Mouse (Mus musculus) neural tube, embryonic 13.5 days (tissue): Measurements from ENCODE around the gene Ramac. TPM values are rescaled to one million over a fixed set of nuclear protein-coding genes. Genes with fewer than 3 reads are reported as not detected.

Source experiments
- ATAC-seq: fragments of 200-750 bp; cut with Nextera tagmentation; 2 replicates; pipeline ENCODE4 v1.8.0; 2017; ENCODE audit warnings: low read depth, mild to moderate bottlenecking, moderate TSS enrichment, moderate library complexity
- H3K27ac ChIP-seq: fragments of 300-500 bp; sonication (generic); replicated peaks from 2 replicates; pipeline ENCODE4 v1.5.1; 2015; ENCODE audit warnings: moderate library complexity, mild to moderate bottlenecking, inconsistent platforms
- H3K27me3 ChIP-seq: fragments of 300-500 bp; sonication (generic); 2 replicates; pipeline ENCODE4 v1.6.1; 2015; ENCODE audit warnings: mild to moderate bottlenecking, inconsistent platforms
- H3K36me3 ChIP-seq: fragments of 300-500 bp; sonication (generic); 2 replicates; pipeline ENCODE4 v1.6.1; 2015; ENCODE audit warnings: mild to moderate bottlenecking, inconsistent platforms
- H3K4me1 ChIP-seq: fragments of 300-500 bp; sonication (generic); replicated peaks from 2 replicates; pipeline ENCODE4 v1.6.1; 2015; ENCODE audit warnings: inconsistent platforms
- H3K4me2 ChIP-seq: fragments of 300-500 bp; sonication (generic); 2 replicates; pipeline ENCODE4 v1.6.1; 2015; ENCODE audit warnings: inconsistent platforms, mild to moderate bottlenecking, moderate library complexity
- H3K4me3 ChIP-seq: fragments of 300-500 bp; sonication (generic); 2 replicates; pipeline ENCODE4 v1.5.1; 2015; ENCODE audit warnings: mild to moderate bottlenecking, inconsistent platforms
- H3K9ac ChIP-seq: fragments of 300-500 bp; sonication (generic); 2 replicates; pipeline ENCODE4 v1.6.1; 2015; ENCODE audit warnings: moderate library complexity, mild to moderate bottlenecking, inconsistent platforms
- H3K9me3 ChIP-seq: fragments of 300-500 bp; sonication (generic); 2 replicates; pipeline ENCODE4 v1.6.1; 2016; ENCODE audit warnings: inconsistent platforms
- WGBS: fragments of 180-500 bp; shearing (Covaris S2); methylation state at CpG from one replicate; pipeline ENCODE4 v1.1.7; 2015; 5-methylcytosine and 5-hydroxymethylcytosine counted together
- polyA plus RNA-seq: library from polyadenylated mRNA; unstranded; fragments of >200 nt; fragmentation: Nextera tagmentation; extraction: Ambion mirVana; gene quantifications from 2 replicates; pipeline ENCODE4 v1.2.1, GENCODE M21; 2015

Ramac gene
- polyA plus RNA-seq, 1 experiment from 2014 or later: 127 TPM

DNA sequence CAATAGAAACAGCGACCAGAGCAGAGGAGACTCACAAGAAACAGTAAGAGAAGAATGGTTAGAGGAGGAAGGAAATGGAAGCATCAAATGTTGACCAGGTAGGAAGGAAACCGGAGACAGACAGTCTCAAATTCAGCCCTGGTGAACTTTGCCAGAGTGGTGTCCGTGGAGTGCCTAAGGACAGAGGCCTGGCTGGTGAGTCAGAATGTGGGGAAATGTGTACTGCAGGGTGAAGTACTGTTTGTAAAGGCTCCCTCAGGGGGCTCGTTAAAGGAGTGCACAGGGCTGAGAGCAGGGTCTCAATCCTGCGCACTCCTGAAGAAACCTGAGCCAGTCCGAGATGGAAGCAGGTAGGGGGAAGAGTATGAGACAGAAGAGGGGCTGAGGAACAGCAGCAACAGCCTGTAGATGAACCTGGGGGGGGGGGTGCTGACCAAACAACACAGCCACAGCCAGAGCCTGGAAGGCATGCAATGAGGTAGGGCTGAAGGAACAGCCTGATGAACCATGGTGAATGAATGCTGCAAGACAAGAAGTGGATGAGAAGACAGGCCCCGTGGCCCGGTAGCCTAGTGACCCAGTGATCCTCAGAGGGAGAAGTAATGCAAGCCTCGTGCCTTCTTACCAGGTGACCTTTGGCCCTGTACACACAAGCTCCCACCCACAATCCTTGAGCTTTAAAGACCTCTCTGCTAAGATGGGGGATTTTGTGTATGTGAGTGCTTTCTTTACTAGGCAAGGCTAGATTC is 27.3 kb upstream of the Ramac start:
- no peak for ATAC-seq
- H3K9ac ChIP-seq: no peak overlapping the region
- no peak overlapping the region for H3K27ac ChIP-seq
- no peaks in the 10 kb centered on the region for H3K36me3 ChIP-seq
- no peaks in the 10 kb centered on the region for H3K9me3 ChIP-seq
- H3K4me3 ChIP-seq: no peak overlapping the region
- no peak overlapping the region for H3K4me2 ChIP-seq
- H3K4me1 ChIP-seq: no peaks in the 10 kb centered on the region
- WGBS: 76% methylated on average over 9 of the region's 9 CpGs
- no peaks in the 10 kb centered on the region for H3K27me3 ChIP-seq

DNA sequence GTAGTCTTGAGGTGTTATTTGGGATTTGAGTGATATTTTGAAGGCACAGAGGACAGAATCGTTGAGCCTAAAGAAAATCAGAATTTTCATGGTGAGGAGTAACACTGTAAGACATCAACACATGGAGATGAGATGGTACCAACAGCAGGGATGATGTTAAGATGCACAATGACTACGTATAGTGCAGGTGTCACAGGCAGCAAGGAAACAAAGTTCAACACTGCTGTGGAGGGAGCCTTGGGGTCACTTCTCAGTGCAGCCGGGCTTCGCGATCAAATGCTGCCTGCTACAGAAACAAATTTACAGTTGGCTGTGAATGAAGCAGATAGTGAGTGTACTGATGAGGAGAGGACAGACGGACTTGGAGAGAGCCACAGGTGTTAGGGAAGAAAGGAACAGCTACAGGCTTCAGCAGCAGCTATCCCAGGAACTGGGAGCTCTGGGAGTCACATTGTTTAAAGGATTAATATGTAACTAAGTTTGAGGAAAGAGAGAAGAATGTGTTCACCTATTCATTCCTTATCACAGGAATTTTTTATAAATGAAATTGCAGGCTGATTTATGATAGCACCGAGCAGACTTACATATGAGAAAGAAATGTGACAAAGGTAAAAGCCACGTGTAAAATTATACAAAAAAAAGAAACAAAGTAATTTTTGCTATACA is 23.9 kb upstream of the Ramac start:
- no peak overlapping the region for H3K4me3 ChIP-seq
- ATAC-seq: no peak
- H3K9me3 ChIP-seq: peaks cover 2% of the 10 kb centered on the region; the same call in 1 of the 2 replicates
- WGBS: 79% methylated on average over 8 of the region's 8 CpGs
- H3K4me1 ChIP-seq: no peaks in the 10 kb centered on the region
- H3K36me3 ChIP-seq: no peaks in the 10 kb centered on the region
- H3K9ac ChIP-seq: no peak overlapping the region
- H3K4me2 ChIP-seq: no peak overlapping the region
- H3K27ac ChIP-seq: no peak overlapping the region
- H3K27me3 ChIP-seq: no peaks in the 10 kb centered on the region

DNA sequence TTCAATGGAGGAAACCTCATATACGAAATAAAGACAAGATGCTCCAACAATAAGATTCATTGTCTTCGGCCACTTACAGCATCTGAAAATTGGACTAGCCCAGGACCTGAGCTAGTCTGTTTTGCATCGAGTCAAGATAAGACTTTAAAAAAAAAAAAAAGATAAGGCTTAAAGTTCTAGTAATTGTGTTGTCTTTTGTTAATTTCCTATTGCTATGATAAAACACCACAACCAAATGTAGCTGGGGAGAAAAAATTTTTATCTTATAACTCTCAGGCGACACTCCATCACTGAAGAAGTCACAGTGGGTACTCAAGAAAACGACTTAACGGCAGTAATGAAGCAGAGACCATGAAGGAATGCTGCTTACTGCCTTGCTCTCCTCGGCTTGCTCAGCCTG is 22.7 kb upstream of the Ramac start:
- 88% methylated on average over 7 of the region's 7 CpGs for WGBS

DNA sequence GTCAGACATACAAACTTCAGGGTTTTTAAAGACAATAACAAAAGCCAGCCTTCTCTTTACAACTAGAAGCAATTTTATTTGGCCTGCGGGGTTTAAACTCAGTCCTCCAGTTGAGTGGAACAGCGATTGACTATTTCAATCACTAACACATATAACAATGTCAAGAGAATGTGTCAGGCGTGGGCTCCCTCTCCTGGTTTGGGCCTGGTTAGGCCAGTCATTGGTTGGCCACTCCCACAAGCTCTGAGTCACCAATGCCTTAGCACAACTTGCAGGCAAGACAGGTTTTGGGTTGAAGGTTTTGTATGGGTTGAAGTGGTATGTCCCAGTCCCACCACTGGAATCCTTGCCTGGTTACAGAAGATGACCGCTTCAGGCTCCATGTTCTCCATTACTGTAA is 18.6 kb upstream of the Ramac start:
- H3K27me3 ChIP-seq: no peaks in the 10 kb centered on the region
- H3K9me3 ChIP-seq: peaks cover 2% of the 10 kb centered on the region; the same call in 1 of the 2 replicates
- H3K4me2 ChIP-seq: no peak overlapping the region
- WGBS: 79% methylated on average over 4 of the region's 4 CpGs
- H3K36me3 ChIP-seq: no peaks in the 10 kb centered on the region
- H3K4me3 ChIP-seq: no peak overlapping the region
- no peaks in the 10 kb centered on the region for H3K4me1 ChIP-seq
- H3K9ac ChIP-seq: no peak overlapping the region
- no peak overlapping the region for H3K27ac ChIP-seq
- no peak for ATAC-seq

More for the DNA sequence above, 22.7 kb upstream of the Ramac start:
- Histone ChIP-seq H3K27ac (no peak overlapping the region), H3K9me3 (peaks cover 2% of the 10 kb centered on the region; the same call in 1 of the 2 replicates), H3K4me1 (no peaks in the 10 kb centered on the region), H3K4me3 (no peak overlapping the region), H3K9ac (no peak overlapping the region), H3K36me3 (no peaks in the 10 kb centered on the region), H3K27me3 (no peaks in the 10 kb centered on the region), H3K4me2 (no peak overlapping the region)
- ATAC-seq: no peak

DNA sequence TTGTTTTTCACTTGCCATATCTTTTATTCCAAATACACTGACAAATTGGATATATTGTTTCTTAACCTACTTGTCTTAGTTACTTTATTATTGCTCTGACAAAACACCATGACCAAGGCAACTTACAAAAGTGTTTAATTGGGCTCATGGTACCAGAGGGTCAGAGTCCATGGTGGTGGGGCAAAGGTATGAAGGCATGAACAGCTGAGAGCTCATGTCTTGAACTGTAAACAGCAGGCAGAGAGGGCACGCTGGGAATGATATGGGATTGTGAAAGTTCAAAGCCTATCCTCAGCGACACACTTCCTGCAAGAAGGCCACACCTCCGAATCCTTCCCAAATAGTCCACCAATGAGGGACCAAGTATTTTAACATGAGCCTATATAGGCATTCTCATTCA is 14.8 kb upstream of the Ramac start:
- no peaks in the 10 kb centered on the region for H3K9me3 ChIP-seq
- no peak overlapping the region for H3K27ac ChIP-seq
- H3K36me3 ChIP-seq: no peaks in the 10 kb centered on the region
- 88% methylated on average over 3 of the region's 3 CpGs for WGBS
- H3K4me2 ChIP-seq: no peak overlapping the region
- H3K4me3 ChIP-seq: no peak overlapping the region
- no peak for ATAC-seq
- H3K27me3 ChIP-seq: no peaks in the 10 kb centered on the region
- H3K9ac ChIP-seq: no peak overlapping the region
- H3K4me1 ChIP-seq: no peaks in the 10 kb centered on the region

DNA sequence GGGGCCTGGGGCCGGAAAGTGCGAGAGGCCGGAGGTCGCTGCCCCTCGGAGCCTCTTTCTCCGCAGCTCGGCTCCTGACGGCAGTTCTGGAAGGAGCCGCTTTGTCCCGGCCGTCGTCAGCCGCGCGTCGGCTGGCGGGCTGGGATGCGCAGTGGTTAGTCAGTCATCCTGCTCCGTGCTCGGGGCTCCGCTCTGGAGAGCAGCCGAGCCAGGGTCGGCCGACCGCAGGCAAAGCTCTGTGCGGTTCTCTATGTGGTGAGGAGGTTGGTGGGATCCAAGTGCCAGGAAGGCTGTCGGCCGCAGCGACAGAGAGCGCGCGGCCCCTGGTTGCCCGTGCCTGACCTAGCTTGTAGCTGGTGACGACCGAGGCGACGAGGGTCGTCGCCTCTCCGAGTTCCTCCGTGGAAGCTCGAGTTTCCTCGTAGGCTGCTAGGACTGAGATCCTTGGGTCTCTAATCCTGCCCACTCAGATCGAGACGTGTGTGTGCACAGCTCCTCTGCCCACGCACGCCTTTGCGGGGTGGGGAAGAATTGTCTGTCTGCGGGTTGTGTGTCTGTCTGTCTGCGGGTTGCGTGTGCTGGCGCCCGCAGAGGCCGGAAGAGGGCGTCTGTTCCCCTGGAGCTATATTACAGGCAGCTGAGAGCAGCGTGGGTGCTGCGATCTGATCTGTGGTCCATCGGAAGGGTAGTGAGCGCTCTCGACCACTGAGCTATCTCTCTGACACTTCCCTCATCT is 553 bp downstream of the Ramac start:
- Histone ChIP-seq H3K9ac (peak overlapping the region; percentile 94), H3K36me3 (no peaks in the 10 kb centered on the region), H3K27me3 (no peaks in the 10 kb centered on the region), H3K9me3 (no peaks in the 10 kb centered on the region), H3K4me3 (peak overlapping the region; percentile 98), H3K4me2 (peak overlapping the region; percentile 83), H3K4me1 (peaks cover 27% of the 10 kb centered on the region), H3K27ac (peak overlapping the region; percentile 91)
- 2% methylated on average over 60 of the region's 60 CpGs for WGBS
- peak; percentile 78 for ATAC-seq

DNA sequence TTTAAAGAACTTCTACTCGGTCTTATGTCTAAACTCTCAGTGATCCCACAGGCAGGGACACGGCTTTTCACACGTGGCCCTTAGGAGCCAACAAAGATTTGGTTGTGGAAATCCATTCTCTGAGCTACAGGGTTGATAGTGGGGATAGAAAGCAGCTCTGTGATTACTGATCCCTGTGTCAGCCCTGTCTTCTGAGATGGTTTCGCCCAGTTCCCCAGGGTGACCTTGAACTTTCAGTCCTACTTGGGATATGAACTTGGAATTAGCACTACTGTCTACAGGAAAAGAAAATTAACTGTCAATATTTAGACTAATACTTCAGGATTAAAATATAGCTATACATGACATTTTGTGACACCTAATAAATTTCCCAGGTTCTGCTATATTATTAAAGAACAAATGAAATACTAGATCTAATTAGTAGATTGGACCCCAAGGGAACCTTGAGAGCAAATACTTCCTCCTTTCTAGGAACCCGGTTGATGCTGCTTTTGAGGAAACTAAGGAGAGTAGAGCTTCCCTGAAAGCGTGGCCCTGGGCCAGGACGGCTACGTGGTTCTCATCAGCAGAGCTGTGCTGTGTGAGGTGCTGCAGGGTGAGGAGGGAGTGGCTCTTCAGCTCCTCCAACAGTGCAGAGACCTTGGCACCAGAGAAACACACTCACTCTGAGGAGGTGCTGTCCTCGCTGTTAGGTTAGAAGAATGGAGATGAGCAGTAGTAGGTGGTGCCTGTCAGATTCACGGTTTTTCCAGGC is 10.2 kb downstream of the Ramac start:
- Histone ChIP-seq H3K4me2 (no peak overlapping the region), H3K9ac (no peak overlapping the region), H3K27me3 (no peaks in the 10 kb centered on the region), H3K36me3 (peaks cover 5% of the 10 kb centered on the region), H3K4me3 (no peak overlapping the region), H3K4me1 (no peaks in the 10 kb centered on the region), H3K9me3 (no peaks in the 10 kb centered on the region), H3K27ac (no peak overlapping the region)
- ATAC-seq: no peak
- WGBS: 84% methylated on average over 10 of the region's 10 CpGs

DNA sequence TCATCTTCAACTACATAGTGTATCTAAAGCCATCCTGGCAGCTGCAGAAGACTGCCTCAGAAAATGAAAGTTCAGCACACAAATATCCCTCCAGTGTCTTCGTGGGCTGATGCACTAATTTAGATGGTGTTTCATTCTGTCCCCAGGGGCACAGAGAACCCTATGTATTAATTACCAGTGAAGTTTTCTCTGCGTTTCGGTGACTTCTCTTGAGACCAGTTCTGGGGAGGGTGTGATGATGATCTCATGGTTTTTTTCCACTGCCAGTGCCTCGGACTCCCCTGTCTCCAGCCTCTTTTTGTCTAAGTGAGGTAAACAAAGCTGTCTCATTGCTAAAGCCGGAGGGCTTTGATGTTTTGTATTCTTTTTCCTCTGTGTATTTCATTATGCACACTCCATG is 12.6 kb downstream of the Ramac start:
- no peak overlapping the region for H3K4me3 ChIP-seq
- ATAC-seq: no peak
- H3K9me3 ChIP-seq: no peaks in the 10 kb centered on the region
- H3K27ac ChIP-seq: no peak overlapping the region
- H3K27me3 ChIP-seq: no peaks in the 10 kb centered on the region
- peaks cover 13% of the 10 kb centered on the region for H3K36me3 ChIP-seq
- H3K9ac ChIP-seq: no peak overlapping the region
- no peak overlapping the region for H3K4me2 ChIP-seq
- WGBS: 68% methylated on average over 5 of the region's 5 CpGs
- no peaks in the 10 kb centered on the region for H3K4me1 ChIP-seq

DNA sequence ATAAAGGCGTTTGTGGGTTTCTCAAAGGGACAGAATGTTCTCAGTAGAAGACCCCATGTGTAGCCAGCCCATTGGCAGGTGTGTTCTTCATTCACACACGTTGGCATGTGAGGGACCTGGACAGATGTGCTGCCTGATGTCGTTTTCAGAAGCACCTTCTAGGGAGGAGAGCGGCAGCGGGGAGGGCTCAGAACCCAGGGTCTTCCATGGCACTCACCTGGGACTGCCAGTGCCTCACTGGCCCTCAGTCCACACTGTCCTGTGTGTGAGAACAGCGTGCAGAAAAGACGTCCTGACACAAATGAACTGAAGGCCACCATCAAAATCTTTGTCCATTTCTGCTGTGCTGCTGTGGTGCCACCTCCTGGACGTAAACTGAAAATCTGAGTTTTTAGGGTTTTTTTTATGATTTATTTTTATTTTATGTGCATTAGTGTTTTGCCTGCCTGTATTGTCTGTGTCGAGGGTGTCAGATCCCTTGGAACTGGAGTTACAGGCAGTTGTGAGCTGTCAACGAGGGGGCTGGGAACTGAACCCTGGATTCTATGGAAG is 15.0 kb downstream of the Ramac start:
- peak; percentile 27; the same call in 1 of the 2 replicates for ATAC-seq
- Histone ChIP-seq H3K27ac (no peak overlapping the region), H3K4me1 (no peaks in the 10 kb centered on the region), H3K27me3 (no peaks in the 10 kb centered on the region), H3K4me2 (no peak overlapping the region), H3K4me3 (no peak overlapping the region), H3K9me3 (no peaks in the 10 kb centered on the region), H3K36me3 (peaks cover 32% of the 10 kb centered on the region), H3K9ac (no peak overlapping the region)
- 80% methylated on average over 10 of the region's 10 CpGs for WGBS

DNA sequence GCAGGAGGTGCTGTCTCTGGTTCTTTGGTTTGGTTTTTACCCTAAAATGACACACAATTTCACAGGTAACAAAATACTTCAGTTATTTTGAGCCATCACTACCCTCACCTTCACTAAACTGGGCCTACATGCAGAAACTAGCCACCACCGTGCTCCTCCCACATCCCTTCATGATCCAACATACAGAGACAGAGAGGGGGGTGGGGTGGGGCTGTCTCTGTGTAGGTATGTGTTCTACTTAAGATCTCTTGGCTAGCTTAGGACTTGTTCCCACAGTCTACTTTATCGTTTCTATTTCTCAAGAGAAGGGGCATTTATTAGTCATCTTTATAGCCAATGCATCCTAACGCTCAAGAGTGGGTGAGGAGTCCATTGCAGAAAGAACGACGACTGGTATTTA is 25.8 kb downstream of the Ramac start:
- Histone ChIP-seq H3K27me3 (no peaks in the 10 kb centered on the region), H3K9ac (peak overlapping the region; percentile 87), H3K4me1 (peaks cover 22% of the 10 kb centered on the region), H3K36me3 (peaks cover 31% of the 10 kb centered on the region), H3K9me3 (no peaks in the 10 kb centered on the region), H3K4me3 (peak overlapping the region; percentile 63), H3K27ac (peak overlapping the region; percentile 99), H3K4me2 (peak overlapping the region; percentile 77)
- ATAC-seq: peak; percentile 66
- 3% methylated on average over 5 of the region's 5 CpGs for WGBS

DNA sequence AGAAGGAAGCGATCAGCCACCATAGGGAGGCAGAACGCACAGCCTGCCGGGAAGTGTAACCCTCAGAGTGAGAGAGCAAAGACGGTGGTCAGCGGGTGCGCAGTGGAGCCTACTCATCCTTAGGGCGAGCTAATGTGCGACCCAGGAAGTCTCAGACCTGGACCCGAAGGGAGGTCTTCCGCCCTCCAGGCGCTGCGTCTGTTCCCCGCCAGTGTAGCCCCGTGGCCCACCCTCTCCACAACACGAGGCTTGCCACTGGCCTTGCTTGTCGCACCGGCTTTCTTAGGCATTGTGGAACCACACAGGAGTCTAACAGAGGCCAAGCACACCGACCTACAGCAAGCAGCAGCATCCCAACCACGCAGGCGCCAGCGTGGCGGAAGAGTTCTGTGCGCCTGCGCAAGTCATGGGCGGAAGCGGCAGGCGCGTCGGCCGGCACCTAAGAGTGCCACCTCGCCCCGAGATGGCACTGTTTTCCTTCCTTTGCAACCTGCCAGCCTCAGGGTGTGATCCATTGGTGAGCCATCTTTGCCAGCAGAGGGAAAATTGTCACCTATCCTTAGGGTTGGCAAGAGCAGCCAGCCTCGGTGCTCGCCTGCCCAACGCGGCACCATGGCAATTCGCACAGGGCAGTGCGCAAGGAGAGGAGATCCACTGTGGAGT is 26.5 kb downstream of the Ramac start, which contains the start of gene 3110040N11Rik:
3110040N11Rik (minus strand) TSS at position 384 of the 663 bp plus-strand sequence.
- Histone ChIP-seq H3K4me1 (peaks cover 22% of the 10 kb centered on the region), H3K36me3 (peaks cover 33% of the 10 kb centered on the region), H3K27me3 (no peaks in the 10 kb centered on the region), H3K27ac (peak within 1 kb of the TSS; percentile 99), H3K4me2 (peak within 1 kb of the TSS; percentile 77), H3K9me3 (no peaks in the 10 kb centered on the region), H3K4me3 (peak within 1 kb of the TSS; percentile 63), H3K9ac (peak within 1 kb of the TSS; percentile 87)
- ATAC-seq: peak; percentile 96
- WGBS: 0% methylated on average over 38 of the region's 38 CpGs
